Mouse (Mus musculus) hindbrain, postnatal 0 days (tissue): Measurements from ENCODE around the gene Epo. TPM values are rescaled to one million over a fixed set of nuclear protein-coding genes. Genes with fewer than 3 reads are reported as not detected.

Experiments used
- ATAC-seq: fragments of 200-750 bp; cut with Nextera tagmentation; 2 replicates; pipeline ENCODE4 v1.8.0; 2017; ENCODE audit warnings: mild to moderate bottlenecking, moderate TSS enrichment, moderate library complexity
- DNase-seq: peaks from one replicate; pipeline ENCODE4 v3.0.0-alpha.2; 2015; ENCODE audit warnings: low spot score
- H3K27ac ChIP-seq: fragments of 300-500 bp; sonication (generic); 2 replicates; pipeline ENCODE4 v1.5.1; 2014; ENCODE audit warnings: mild to moderate bottlenecking
- H3K27me3 ChIP-seq: fragments of 300-500 bp; sonication (generic); 2 replicates; pipeline ENCODE4 v1.6.1; 2014; ENCODE audit warnings: low read length, mixed read lengths; ENCODE audit not compliant: insufficient read depth
- H3K36me3 ChIP-seq: fragments of 300-500 bp; sonication (generic); 2 replicates; pipeline ENCODE4 v1.6.1; 2014; ENCODE audit warnings: low read length, mixed read lengths; ENCODE audit not compliant: insufficient read depth
- H3K4me1 ChIP-seq: fragments of 300-500 bp; sonication (generic); 2 replicates; pipeline ENCODE4 v1.6.1; 2014; ENCODE audit warnings: antibody characterized with exemption, low read length, mixed read lengths; ENCODE audit not compliant: insufficient read depth
- H3K4me2 ChIP-seq: fragments of 300-500 bp; sonication (generic); 2 replicates; pipeline ENCODE4 v1.6.1; 2014; ENCODE audit warnings: low read depth, mild to moderate bottlenecking, low read length, moderate library complexity, mixed read lengths
- H3K4me3 ChIP-seq: fragments of 300-500 bp; sonication (generic); 2 replicates; pipeline ENCODE4 v1.5.1; 2014; ENCODE audit warnings: low read length
- H3K9ac ChIP-seq: fragments of 300-500 bp; sonication (generic); replicated peaks from 2 replicates; pipeline ENCODE4 v1.6.1; 2014; ENCODE audit warnings: mild to moderate bottlenecking, low read length, moderate library complexity, mixed read lengths
- H3K9me3 ChIP-seq: fragments of 300-500 bp; sonication (generic); 2 replicates; pipeline ENCODE4 v1.6.1; 2016; ENCODE audit warnings: low read length, mixed read lengths
- CTCF ChIP-seq: IDR thresholded peaks from 2 replicates; pipeline ENCODE4 v1.5.1; 2016; ENCODE audit warnings: antibody characterized with exemption, control low read depth, low read depth
- WGBS: fragments of 180-500 bp; shearing (Covaris S2); extraction: QIAGEN DNeasy Blood & Tissue Kit; methylation state at CpG from one replicate; pipeline ENCODE4 v1.1.7; 2014; 5-methylcytosine and 5-hydroxymethylcytosine counted together
- polyA plus RNA-seq: library from polyadenylated mRNA; unstranded; fragments of >200 nt; fragmentation: Nextera tagmentation; extraction: Ambion mirVana; gene quantifications from 2 replicates; pipeline ENCODE4 v1.2.1, GENCODE M21; 2015
- total RNA-seq: library from RNA; depleted of rRNA; stranded (reverse); fragments of >200 nt; gene quantifications from 2 replicates; pipeline ENCODE4 v1.2.3, GENCODE M21; 2014

Gene Epo
- total and polyA plus RNA-seq, 2 experiments from 2014 or later: not detected

- peaks cover 28% of the 10 kb centered on the region for H3K36me3 ChIP-seq
- WGBS: 76% methylated on average over 22 of the region's 22 CpGs
- H3K27ac ChIP-seq: 0 out of 2 replicates have a peak overlapping the region, but pooled peaks have one; percentile 20
Observed at GRCm38 (mm10) chr5:137528247-137528968, 4.6 kb downstream of the Epo start.

GRCm38 (mm10) chr5:137527413-137527812 is 5.6 kb downstream of the Epo start:
- Histone ChIP-seq H3K9me3 (no peaks in the 10 kb centered on the region), H3K36me3 (peaks cover 38% of the 10 kb centered on the region), H3K27ac (peak overlapping the region; percentile 48; the same call in 1 of the 2 replicates), H3K4me1 (peaks cover 16% of the 10 kb centered on the region), H3K4me2 (no peak overlapping the region), H3K27me3 (no peaks in the 10 kb centered on the region), H3K4me3 (no peak overlapping the region), H3K9ac (no peak overlapping the region)
- TF ChIP-seq CTCF: no peak
- WGBS: 26% methylated on average over 1 of the region's 1 CpGs
- DNase-seq: no peak
- no peak for ATAC-seq

More at GRCm38 (mm10) chr5:137528247-137528968, 4.6 kb downstream of the Epo start:
- Histone ChIP-seq H3K4me1 (peaks cover 16% of the 10 kb centered on the region), H3K27me3 (no peaks in the 10 kb centered on the region), H3K4me2 (no peak overlapping the region), H3K4me3 (no peak overlapping the region), H3K9me3 (no peaks in the 10 kb centered on the region), H3K9ac (no peak overlapping the region)
- TF ChIP-seq CTCF: no peak
- no peak for ATAC-seq
- DNase-seq: peak; percentile 14

DNA sequence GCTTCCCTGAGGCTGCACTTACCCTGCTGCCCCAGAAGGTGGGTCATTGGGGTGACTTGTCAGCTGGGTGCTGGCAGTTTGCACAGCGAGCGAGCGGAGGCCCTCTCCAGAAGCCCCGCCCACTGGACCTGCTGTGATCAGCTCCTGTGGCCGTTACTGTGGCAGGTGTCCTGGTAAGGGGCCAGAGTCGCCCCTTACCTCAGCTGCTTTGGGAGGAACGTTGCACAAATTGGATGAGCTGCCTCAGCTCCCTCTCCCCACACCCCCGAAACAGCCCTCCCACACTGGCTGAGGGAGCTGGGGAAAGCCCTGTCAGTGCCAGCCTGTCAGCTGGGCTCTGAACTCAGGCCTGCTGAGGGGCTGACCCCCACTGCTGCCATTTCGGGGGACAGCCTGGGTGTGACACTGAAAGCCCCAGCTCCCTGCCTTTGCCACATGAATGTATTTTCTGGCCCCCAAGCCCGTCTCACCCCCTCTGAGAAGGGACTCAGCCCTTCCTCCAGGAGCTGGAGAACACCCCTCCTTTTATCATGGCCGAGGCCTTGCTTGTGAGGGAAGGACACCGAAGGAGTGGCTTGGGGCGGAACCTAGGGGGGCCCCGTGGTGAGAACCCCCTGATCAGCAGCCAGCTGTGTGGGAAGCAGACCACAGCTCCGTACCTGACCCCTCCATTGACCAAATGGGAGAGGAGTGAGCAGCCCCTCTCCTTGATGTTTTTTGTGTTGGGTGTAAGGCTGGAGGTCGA is 6.7 kb downstream of the Epo start:
- peaks cover 47% of the 10 kb centered on the region for H3K36me3 ChIP-seq
- ATAC-seq (no peak), DNase-seq (peak; percentile 66)
- H3K27me3 ChIP-seq: no peaks in the 10 kb centered on the region
- 22% methylated on average over 16 of the region's 16 CpGs for WGBS
- no peak overlapping the region for H3K4me2 ChIP-seq
- H3K9ac ChIP-seq: no peak overlapping the region
- no peaks in the 10 kb centered on the region for H3K9me3 ChIP-seq
- peak overlapping the region; percentile 69 for H3K27ac ChIP-seq
- no peak overlapping the region for H3K4me3 ChIP-seq
- no peak for TF ChIP-seq CTCF
- peaks cover 16% of the 10 kb centered on the region for H3K4me1 ChIP-seq

DNA sequence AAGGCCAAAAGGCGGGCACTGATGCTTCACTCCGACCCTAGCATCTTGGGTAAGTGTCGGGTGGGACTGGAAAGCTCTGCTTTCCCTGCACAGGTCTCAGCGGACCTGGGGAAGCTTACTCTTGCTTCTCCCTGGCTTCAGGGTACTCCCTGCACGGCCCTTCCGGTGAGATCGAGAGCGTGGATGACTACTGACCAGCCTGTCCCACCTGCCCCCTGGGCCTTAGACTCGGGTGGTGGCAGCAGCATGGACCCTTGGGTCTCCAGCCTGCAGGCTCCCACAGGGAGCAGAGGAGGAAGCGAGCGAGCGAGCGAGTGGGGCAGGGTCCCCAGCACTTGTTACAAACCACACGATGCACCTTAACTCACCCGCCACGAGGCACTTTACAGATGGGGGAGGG is 7.5 kb downstream of the Epo start:
- DNase-seq (no peak), ATAC-seq (no peak)
- no peaks in the 10 kb centered on the region for H3K27me3 ChIP-seq
- H3K4me1 ChIP-seq: peaks cover 14% of the 10 kb centered on the region
- H3K9me3 ChIP-seq: no peaks in the 10 kb centered on the region
- H3K9ac ChIP-seq: no peak overlapping the region
- H3K4me2 ChIP-seq: no peak overlapping the region
- H3K36me3 ChIP-seq: peaks cover 55% of the 10 kb centered on the region
- H3K27ac ChIP-seq: no peak overlapping the region; the same call in 1 of the 2 replicates
- WGBS: 67% methylated on average over 16 of the region's 16 CpGs
- TF ChIP-seq CTCF: no peak
- no peak overlapping the region for H3K4me3 ChIP-seq

GRCm38 (mm10) chr5:137524671-137525070 is 8.4 kb downstream of the Epo start:
- H3K4me1 ChIP-seq: peaks cover 6% of the 10 kb centered on the region; the same call in 1 of the 2 replicates
- H3K4me2 ChIP-seq: no peak overlapping the region
- ATAC-seq: no peak
- no peak for DNase-seq
- H3K4me3 ChIP-seq: no peak overlapping the region
- no peak overlapping the region for H3K9ac ChIP-seq
- H3K36me3 ChIP-seq: peaks cover 63% of the 10 kb centered on the region
- no peak overlapping the region for H3K27ac ChIP-seq
- H3K9me3 ChIP-seq: no peaks in the 10 kb centered on the region
- 78% methylated on average over 13 of the region's 13 CpGs for WGBS
- TF ChIP-seq CTCF: no peak
- H3K27me3 ChIP-seq: no peaks in the 10 kb centered on the region

DNA sequence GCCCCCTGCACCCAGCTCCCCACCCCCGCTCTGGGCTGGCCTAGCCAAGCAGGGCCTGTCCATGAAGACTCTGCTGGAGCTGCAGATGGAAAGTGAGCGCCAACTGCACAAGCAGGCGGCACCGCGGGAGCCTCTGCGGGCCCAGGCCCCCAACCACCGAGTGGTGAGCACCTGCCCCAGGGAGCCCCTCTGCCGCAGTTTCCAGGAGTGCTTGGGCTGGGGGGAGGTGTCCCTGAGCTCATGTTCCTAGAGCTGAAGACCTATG is 8.9 kb downstream of the Epo start:
- no peaks in the 10 kb centered on the region for H3K9me3 ChIP-seq
- DNase-seq (no peak), ATAC-seq (no peak)
- TF ChIP-seq CTCF: no peak
- no peaks in the 10 kb centered on the region for H3K27me3 ChIP-seq
- no peak overlapping the region for H3K4me3 ChIP-seq
- peaks cover 3% of the 10 kb centered on the region; the same call in 1 of the 2 replicates for H3K4me1 ChIP-seq
- peaks cover 63% of the 10 kb centered on the region for H3K36me3 ChIP-seq
- 74% methylated on average over 8 of the region's 8 CpGs for WGBS
- H3K9ac ChIP-seq: no peak overlapping the region
- H3K27ac ChIP-seq: no peak overlapping the region; the same call in 1 of the 2 replicates
- no peak overlapping the region for H3K4me2 ChIP-seq
